Mouse (Mus musculus): ENCODE measurements at regions not wholly inside any gene's neighbourhood (a gene's known extent, or its start where the extent isn't known, plus 50 kb on each side); places are given as distances from the start of the nearest gene placed in this dataset.
"Not testable (repeated sequence)": the region's sequence is repeated elsewhere in the genome, so short reads cannot be mapped to it uniquely, and the experiment has no call there.

DNA sequence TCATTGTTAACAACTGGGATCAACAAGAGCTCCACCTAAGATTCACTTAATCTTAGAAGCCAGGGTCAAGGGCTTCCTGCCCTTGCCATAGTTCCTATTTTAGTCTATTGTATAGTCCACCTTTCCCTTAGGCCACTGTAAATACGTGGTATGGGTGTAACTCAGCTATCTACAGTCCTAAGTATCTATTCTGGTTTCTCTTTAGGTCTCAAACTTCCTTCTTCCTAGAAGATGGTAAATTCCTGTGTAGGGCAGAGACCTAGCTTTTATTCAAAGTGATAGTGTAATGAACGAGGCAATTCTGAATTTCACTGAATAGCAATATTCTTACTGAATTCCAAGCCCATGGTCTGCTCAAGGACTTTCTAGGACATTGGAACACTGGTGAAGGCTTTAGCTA is 2144.4 kb downstream of the Cntnap5b start:
- TF ChIP-seq ELF1 (IDR thresholded peaks at IDR 0.05; ENCODE audit: low read depth, low read length); UBTF (IDR thresholded peaks at IDR 0.05; ENCODE audit: borderline replicate concordance, insufficient read depth, low read depth, low read length); SIN3A (IDR thresholded peaks at IDR 0.05; ENCODE audit: low read length); CTCF (IDR thresholded peaks at IDR 0.05 in 2 of 3, conservative IDR thresholded peaks at IDR 0.05 in 1 of 3; ENCODE audit: control insufficient read depth in 1 of 3, insufficient read depth in 1 of 3, low read depth in 2 of 3, low read length in 3 of 3, poor library complexity in 1 of 3, severe bottlenecking in 1 of 3); EP300 (IDR thresholded peaks at IDR 0.05; ENCODE audit: low read depth in 1 of 2, low read length in 2 of 2): not testable (repeated sequence)
